In genomic region chr5:126217016-126217415, GRCm38 (mm10) we compare ENCODE assay signal across 14 mouse cellular contexts.
A peak's percentile ranks its signal among the peaks of the same experiment; 100 is the strongest.
DNase-seq lines count a peak whose midpoint lies in the region.
"Had no signal": no experiment of that assay in that cellular context is flagged by ENCODE, and none has a peak within 500 bp of the region (broad histone marks: within the 10 kb centered on the region; RNA-seq: fewer than 3 reads in every experiment).

No protein-coding gene starts in this region.

- DNase-seq in layer of hippocampus, adult 18-20 months (ENCODE audit: low spot score in 2 of 2) = peak; percentile 18 to 69
- DNase-seq in layer of hippocampus, postnatal 10 days (ENCODE audit: low spot score in 2 of 2) = no peak
- peak; percentile 46 for DNase-seq in brain, adult 2 months (ENCODE audit: low read depth, low spot score)
- DNase-seq in layer of hippocampus, adult 9-11 months = peak; percentile 41
- peak; percentile 27 for DNase-seq in telencephalon, adult 2 months (ENCODE audit: low read depth, low spot score)
- no peak for DNase-seq in kidney, postnatal 14 days
- DNase-seq: adrenal gland, adult 2 months; adrenal gland, postnatal 25 days; cerebellum, adult 18-20 months; cerebellum, adult 9-10 months; cerebellum, postnatal 25 days; forebrain, postnatal 0 days; gastrocnemius, postnatal 10 days; gastrocnemius, postnatal 36 days had no signal

Comparison
In these comparisons a context has a peak if more than half of its experiments do, and no peak if none do; other contexts are left out.
1. DNase-seq: peak in layer of hippocampus, adult 18-20 months (2 of 2), brain, adult 2 months (single experiment), layer of hippocampus, adult 9-11 months (single experiment) and telencephalon, adult 2 months (single experiment); none in layer of hippocampus, postnatal 10 days (0 of 2) and kidney, postnatal 14 days (single experiment).